Mouse (Mus musculus) 3T3-L1 (cell line): Measurements from ENCODE around the gene Lss.

Experiments
- DNase-seq: peaks from one replicate; pipeline ENCODE4 v3.0.0-alpha.2; 2015; ENCODE audit warnings: low read depth, low spot score

The Lss gene

GRCm38 (mm10) chr10:76531375-76531774, at the start of gene Lss:
Lss (plus strand) TSS chr10:76531588.
- DNase-seq = peak; percentile 93

GRCm38 (mm10) chr10:76486302-76486701, 45.1 kb upstream of the Lss start:
- no peak for DNase-seq

- DNase-seq = no peak
Measured at GRCm38 (mm10) chr10:76488265-76488664, 43.1 kb upstream of the Lss start.

GRCm38 (mm10) chr10:76489205-76489604, 42.2 kb upstream of the Lss start:
- DNase-seq = no peak

GRCm38 (mm10) chr10:76493527-76493926, 37.9 kb upstream of the Lss start:
- peak; percentile 8 for DNase-seq

GRCm38 (mm10) chr10:76495501-76495900, 35.9 kb upstream of the Lss start:
- DNase-seq = no peak

- DNase-seq = no peak
Measured at GRCm38 (mm10) chr10:76496366-76496765, 35.0 kb upstream of the Lss start.

- DNase-seq = no peak
Measured at GRCm38 (mm10) chr10:76497522-76497921, 33.9 kb upstream of the Lss start.

GRCm38 (mm10) chr10:76504271-76504943, 27.0 kb upstream of the Lss start:
- DNase-seq = no peak

- no peak for DNase-seq
Measured at GRCm38 (mm10) chr10:76505865-76506264, 25.5 kb upstream of the Lss start.

- DNase-seq = peak; percentile 69
Measured at GRCm38 (mm10) chr10:76512965-76513583, 18.3 kb upstream of the Lss start.

GRCm38 (mm10) chr10:76530922-76531321, 466 bp upstream of the Lss start:
- DNase-seq = no peak

- peak; percentile 37 for DNase-seq
Measured at GRCm38 (mm10) chr10:76531828-76532227, 440 bp downstream of the Lss start.

GRCm38 (mm10) chr10:76535526-76535925, 4.1 kb downstream of the Lss start:
- DNase-seq = no peak

GRCm38 (mm10) chr10:76537619-76538018, 6.2 kb downstream of the Lss start:
- peak; percentile 66 for DNase-seq

- no peak for DNase-seq
Measured at GRCm38 (mm10) chr10:76541336-76542085, 10.1 kb downstream of the Lss start.

GRCm38 (mm10) chr10:76542636-76543375, 11.4 kb downstream of the Lss start:
- peak; percentile 34 for DNase-seq

- no peak for DNase-seq
Measured at GRCm38 (mm10) chr10:76546566-76546965, 15.2 kb downstream of the Lss start.

- no peak for DNase-seq
Measured at GRCm38 (mm10) chr10:76548218-76548617, 16.8 kb downstream of the Lss start.

GRCm38 (mm10) chr10:76550458-76550857, 19.1 kb downstream of the Lss start:
- DNase-seq = peak; percentile 29

GRCm38 (mm10) chr10:76551556-76551955, 20.2 kb downstream of the Lss start:
- no peak for DNase-seq

GRCm38 (mm10) chr10:76554061-76554460, 22.7 kb downstream of the Lss start:
- DNase-seq = no peak
